Mouse (Mus musculus): Measurements from ENCODE around the gene Olfr487. TPM values are rescaled to one million over a fixed set of nuclear protein-coding genes. Genes with fewer than 3 reads are reported as not detected.

The Olfr487 gene
- polyA plus RNA-seq, 1 experiment from 2014 or later = not detected

DNA sequence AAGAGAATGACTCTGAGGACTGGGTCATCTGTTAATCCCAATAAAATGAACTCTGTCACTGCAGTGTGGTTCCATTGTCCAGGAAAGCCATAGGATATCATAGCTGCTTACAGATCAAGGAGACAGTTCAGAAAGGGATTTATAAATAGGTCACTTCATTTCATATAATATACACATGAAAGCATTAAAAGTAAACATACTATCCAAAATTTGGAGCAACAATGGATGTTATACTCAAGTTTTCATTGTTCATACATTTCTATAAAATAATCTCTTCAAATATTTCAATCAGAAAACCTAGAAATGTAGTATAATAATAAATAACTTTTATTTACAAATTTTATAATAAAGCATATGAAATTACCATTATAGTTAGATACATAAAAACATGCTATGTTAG is 54.7 kb downstream of the Olfr487 start, which contains the start of gene Olfr485:
TSS of gene Olfr485 (minus strand) at position 101 of the 400 bp plus-strand sequence.
- no peak within 1 kb of the TSS for H3K9ac ChIP-seq (replicated peaks)
- no peaks in the 10 kb centered on the region for H3K36me3 ChIP-seq (replicated peaks; ENCODE audit: insufficient read depth, low read length)
- no peak for TF ChIP-seq CTCF (IDR thresholded peaks at IDR 0.05; ENCODE audit: low read depth)
- no peak within 1 kb of the TSS for H3K4me2 ChIP-seq (ENCODE audit: low read depth, low read length)
- H3K4me1 ChIP-seq (ENCODE audit: insufficient read depth) = no peaks in the 10 kb centered on the region
- H3K27ac ChIP-seq (ENCODE audit: low read depth) = no peak within 1 kb of the TSS
- H3K9me3 ChIP-seq (ENCODE audit: low read length) = no peaks in the 10 kb centered on the region
- DNase-seq (no peak), ATAC-seq (no peak)
- H3K4me3 ChIP-seq (ENCODE audit: low read depth, low read length) = no peak within 1 kb of the TSS
- no peaks in the 10 kb centered on the region for H3K27me3 ChIP-seq (ENCODE audit: insufficient read depth, low read length)

Other genes with a start within 250 kb of the Olfr487 start
- gene Olfr476, start 249.8 kb downstream of the Olfr487 start, polyA plus RNA-seq (2015; fragmentation: Nextera tagmentation; extraction: Ambion mirVana) = not detected in 2 replicates
- gene Olfr477, start 227.9 kb downstream of the Olfr487 start, polyA plus RNA-seq (2015; fragmentation: Nextera tagmentation; extraction: Ambion mirVana) = not detected in 2 replicates
- gene Olfr478, start 180.6 kb downstream of the Olfr487 start, polyA plus RNA-seq (2015; fragmentation: Nextera tagmentation; extraction: Ambion mirVana) = not detected in 2 replicates
- not detected in 2 replicates for gene Olfr479, start 163.9 kb downstream of the Olfr487 start, polyA plus RNA-seq (2015; fragmentation: Nextera tagmentation; extraction: Ambion mirVana)
- gene Olfr480, start 147.3 kb downstream of the Olfr487 start, polyA plus RNA-seq (2015; fragmentation: Nextera tagmentation; extraction: Ambion mirVana) = not detected in 2 replicates
- gene Olfr481, start 134.8 kb downstream of the Olfr487 start, polyA plus RNA-seq (2015; fragmentation: Nextera tagmentation; extraction: Ambion mirVana) = not detected in 2 replicates
- not detected in 2 replicates for gene Olfr482, start 117.0 kb downstream of the Olfr487 start, polyA plus RNA-seq (2015; fragmentation: Nextera tagmentation; extraction: Ambion mirVana)
- gene Olfr483, start 113.8 kb downstream of the Olfr487 start, polyA plus RNA-seq (2015; fragmentation: Nextera tagmentation; extraction: Ambion mirVana) = not detected in 2 replicates
- gene Olfr484, start 87.2 kb downstream of the Olfr487 start, polyA plus RNA-seq (2015; fragmentation: Nextera tagmentation; extraction: Ambion mirVana) = not detected in 2 replicates
- gene Olfr485, start 54.8 kb downstream of the Olfr487 start, polyA plus RNA-seq (2015; fragmentation: Nextera tagmentation; extraction: Ambion mirVana) = not detected in 2 replicates
- gene Olfr486, start 41.9 kb downstream of the Olfr487 start, polyA plus RNA-seq (2015; fragmentation: Nextera tagmentation; extraction: Ambion mirVana) = not detected in 2 replicates
- gene Olfr488, start 43.7 kb upstream of the Olfr487 start, polyA plus RNA-seq (2015; fragmentation: Nextera tagmentation; extraction: Ambion mirVana) = not detected in 2 replicates
- gene Olfr490, start 74.3 kb upstream of the Olfr487 start, polyA plus RNA-seq (2015; fragmentation: Nextera tagmentation; extraction: Ambion mirVana) = not detected in 2 replicates
- not detected in 2 replicates for gene Olfr491, start 98.8 kb upstream of the Olfr487 start, polyA plus RNA-seq (2015; fragmentation: Nextera tagmentation; extraction: Ambion mirVana)
- not detected in 2 replicates for gene Olfr492, start 109.0 kb upstream of the Olfr487 start, polyA plus RNA-seq (2015; fragmentation: Nextera tagmentation; extraction: Ambion mirVana)
- gene Olfr493, start 132.3 kb upstream of the Olfr487 start, polyA plus RNA-seq (2015; fragmentation: Nextera tagmentation; extraction: Ambion mirVana) = not detected in 2 replicates
- gene Olfr494, start 150.7 kb upstream of the Olfr487 start, polyA plus RNA-seq (2015; fragmentation: Nextera tagmentation; extraction: Ambion mirVana) = not detected in 2 replicates
- not detected in 2 replicates for gene Olfr495, start 178.5 kb upstream of the Olfr487 start, polyA plus RNA-seq (2015; fragmentation: Nextera tagmentation; extraction: Ambion mirVana)
- not detected in 2 replicates for gene Olfr497, start 205.8 kb upstream of the Olfr487 start, polyA plus RNA-seq (2015; fragmentation: Nextera tagmentation; extraction: Ambion mirVana)